13 mouse cellular contexts compared by ENCODE assay signal in genomic region chr2:3139578-3139977, GRCm38 (mm10). TPM values are rescaled to one million over a fixed set of nuclear protein-coding genes. Genes with fewer than 3 reads are reported as not detected.
DNase-seq lines count a peak whose midpoint lies in the region; ATAC-seq and TF ChIP-seq lines count a peak whose summit lies in the region.
"Had no signal": no experiment of that assay in that cellular context is flagged by ENCODE, and none has a peak within 500 bp of the region (broad histone marks: within the 10 kb centered on the region; RNA-seq: fewer than 3 reads in every experiment).

No protein-coding gene starts in this region.

- DNase-seq in heart, adult 18-20 months, result no peak
- no peak for DNase-seq in layer of hippocampus, adult 2 months (ENCODE audit: low spot score in 2 of 2)
- no peak for DNase-seq in layer of hippocampus, adult 9-11 months
- peak; percentile 67 for DNase-seq in brain, adult 2 months (ENCODE audit: low read depth, low spot score)
- DNase-seq in limb, embryonic 10.5 days (ENCODE audit: low spot score), result no peak
- DNase-seq: cerebellum, adult 18-20 months; gastrocnemius, postnatal 36 days; liver; thymus, postnatal 4 days had no signal

- H3K4me1 ChIP-seq in heart, embryonic 13.5 days, result peaks cover 78% of the 10 kb centered on the region
- H3K4me1 ChIP-seq in embryonic fibroblast, embryonic 13.5 days (ENCODE audit: control insufficient read depth, insufficient read depth, low read length), result peaks cover 17% of the 10 kb centered on the region
- peaks cover 20% of the 10 kb centered on the region for H3K4me1 ChIP-seq in limb, embryonic 10.5 days

- H3K9ac ChIP-seq in heart, embryonic 13.5 days, result no peak overlapping the region
- H3K9ac ChIP-seq: lung, embryonic 15.5 days had no signal

- no peak for ATAC-seq in heart, embryonic 13.5 days (ENCODE audit: extremely low read depth, insufficient number of reproducible peaks, low FRiP score, low TSS enrichment)
- ATAC-seq: activated CD4-positive, CD25-positive, alpha-beta regulatory T cell, adult 4 months had no signal

- 46% methylated on average over 3 of the region's 3 CpGs for WGBS in heart, embryonic 13.5 days
- 67% methylated on average over 3 of the region's 3 CpGs for WGBS in limb, embryonic 10.5 days

- no peak for TF ChIP-seq POLR2A in embryonic fibroblast, embryonic 13.5 days (IDR thresholded peaks at IDR 0.05; ENCODE audit: low read depth, low read length)

- no peaks in the 10 kb centered on the region for H3K36me3 ChIP-seq in heart, embryonic 13.5 days
- H3K36me3 ChIP-seq in limb, embryonic 10.5 days, result no peaks in the 10 kb centered on the region
- H3K36me3 ChIP-seq: lung, embryonic 15.5 days had no signal

- H3K9me3 ChIP-seq in heart, embryonic 13.5 days, result no peaks in the 10 kb centered on the region
- no peaks in the 10 kb centered on the region for H3K9me3 ChIP-seq in limb, embryonic 10.5 days (replicated peaks)
- H3K9me3 ChIP-seq: lung, embryonic 15.5 days had no signal

- H3K4me2 ChIP-seq in heart, embryonic 13.5 days, result no peak overlapping the region
- H3K4me2 ChIP-seq: lung, embryonic 15.5 days had no signal

- no peaks in the 10 kb centered on the region for H3K27me3 ChIP-seq in heart, embryonic 13.5 days (replicated peaks)
- H3K27me3 ChIP-seq in limb, embryonic 10.5 days (ENCODE audit: low read depth, poor library complexity, severe bottlenecking), result no peaks in the 10 kb centered on the region
- H3K27me3 ChIP-seq: lung, embryonic 15.5 days had no signal

- TF ChIP-seq CTCF in layer of hippocampus, adult 2 months (conservative IDR thresholded peaks at IDR 0.05), result no peak
- TF ChIP-seq CTCF in embryonic fibroblast, embryonic 13.5 days (IDR thresholded peaks at IDR 0.05; ENCODE audit: borderline replicate concordance, insufficient read depth, low read length), result no peak

- H3K27ac ChIP-seq in heart, embryonic 13.5 days (replicated peaks), result peak overlapping the region; percentile 40
- peak overlapping the region; percentile 82 for H3K27ac ChIP-seq in layer of hippocampus, adult 2 months
- H3K27ac ChIP-seq in embryonic fibroblast, embryonic 13.5 days (ENCODE audit: insufficient read depth, low read length), result 0 out of 2 replicates have a peak overlapping the region, but pooled peaks have one; percentile 30
- no peak overlapping the region for H3K27ac ChIP-seq in limb, embryonic 10.5 days

- no peak overlapping the region for H3K4me3 ChIP-seq in heart, embryonic 13.5 days
- no peak overlapping the region for H3K4me3 ChIP-seq in layer of hippocampus, adult 2 months
- H3K4me3 ChIP-seq in embryonic fibroblast, embryonic 13.5 days (ENCODE audit: insufficient read depth, low read length), result no peak overlapping the region
- H3K4me3 ChIP-seq in limb, embryonic 10.5 days, result no peak overlapping the region
- H3K4me3 ChIP-seq: lung, embryonic 15.5 days had no signal

RNA-seq across cellular contexts. Expression of gene Fam171a1, which starts 25.6 kb away (rescaled TPM):
- polyA plus RNA-seq in heart, embryonic 13.5 days (2015; fragmentation: Nextera tagmentation; extraction: Ambion mirVana), result 23.5 and 23.7 TPM in 2 replicates
- 10 to 100 TPM; 12.0 to 13.2 TPM for total RNA-seq in heart, adult 18-20 months (2021)
- 10 to 100 TPM; 72.1 to 73.2 TPM for total RNA-seq in layer of hippocampus, adult 2 months (2021)
- 25.9 and 32.1 TPM in 2 replicates for polyA plus RNA-seq in embryonic fibroblast, embryonic 13.5 days (2011; ENCODE audit: insufficient read length, low read depth, missing spikeins)
- 35.8 and 40.7 TPM in 2 replicates for polyA plus RNA-seq in limb, embryonic 10.5 days (2016; fragmentation: Nextera tagmentation; extraction: Ambion mirVana)
- polyA plus RNA-seq: activated CD4-positive, CD25-positive, alpha-beta regulatory T cell, adult 4 months had no signal
